Mouse (Mus musculus) CH12.LX (cell line): ENCODE measurements around the gene Zc3h12c. TPM values are rescaled to one million over a fixed set of nuclear protein-coding genes. Genes with fewer than 3 reads are reported as not detected.

ENCODE experiments used
- DNase-seq: peaks from one replicate; pipeline ENCODE4 v3.0.0-alpha.2; 2013; ENCODE audit errors: extremely low read depth
- H3K27ac ChIP-seq: 2 replicates; pipeline ENCODE4 v1.5.1; 2012; ENCODE audit warnings: low read depth, mild to moderate bottlenecking, control low read depth, moderate library complexity; ENCODE audit not compliant: insufficient read depth
- H3K27me3 ChIP-seq: replicated peaks from 2 replicates; pipeline ENCODE3; 2012; ENCODE audit warnings: inconsistent platforms
- H3K36me3 ChIP-seq, 2 experiments: replicated peaks in 1 of 2; 2 replicates each; pipeline versions ENCODE3 to v1.6.1; 2012; ENCODE audit warnings: inconsistent platforms in 1 of 2, low read length in 1 of 2, mild to moderate bottlenecking in 1 of 2, mixed read lengths in 1 of 2, moderate library complexity in 1 of 2; ENCODE audit not compliant: control insufficient read depth in 1 of 2, insufficient read depth in 1 of 2
- H3K4me1 ChIP-seq, 2 experiments: 2 replicates each; pipeline ENCODE4 v1.6.1; 2012; ENCODE audit warnings: inconsistent platforms in 1 of 2, moderate library complexity in 1 of 2; ENCODE audit not compliant: insufficient read depth in 2 of 2, control insufficient read depth in 1 of 2
- H3K4me2 ChIP-seq: 2 replicates; pipeline ENCODE4 v1.6.1; 2012; ENCODE audit warnings: low read depth, mild to moderate bottlenecking, control low read depth; ENCODE audit not compliant: poor library complexity, insufficient read depth, severe bottlenecking
- H3K4me3 ChIP-seq, 3 experiments: fragments of 150-350 bp in 1 of 3; sonication (generic) in 1 of 3; replicated peaks in 1 of 3; 2 replicates each; pipeline versions ENCODE3 to v1.5.1; 2011 to 2012; ENCODE audit warnings: low read depth in 2 of 3, low read length in 2 of 3, mild to moderate bottlenecking in 2 of 3, moderate library complexity in 2 of 3, control low read depth in 1 of 3, improper control_type of control experiment in 1 of 3, inconsistent platforms in 1 of 3, mixed read lengths in 1 of 3; ENCODE audit not compliant: poor library complexity in 1 of 3
- H3K79me2 ChIP-seq: replicated peaks from 2 replicates; pipeline ENCODE4 v1.6.1; 2012; ENCODE audit warnings: mild to moderate bottlenecking, moderate library complexity; ENCODE audit not compliant: control insufficient read depth, poor library complexity, insufficient read depth, severe bottlenecking; ENCODE audit errors: extremely low read depth
- H3K9ac ChIP-seq: 2 replicates; pipeline ENCODE4 v1.6.1; 2012; ENCODE audit warnings: low read depth, mild to moderate bottlenecking, control low read depth, moderate library complexity; ENCODE audit not compliant: insufficient read depth
- H3K9me3 ChIP-seq: replicated peaks from 2 replicates; pipeline ENCODE3; 2012; ENCODE audit warnings: low read length, inconsistent platforms, mixed read lengths
- BHLHE40 ChIP-seq: IDR thresholded peaks from 2 replicates; pipeline ENCODE4 v1.6.1; 2011; ENCODE audit warnings: mild to moderate bottlenecking, low read depth, low read length, improper control_type of control experiment
- ELF1 ChIP-seq: IDR thresholded peaks from 2 replicates; pipeline ENCODE4 v1.6.1; 2014; ENCODE audit warnings: low read depth, mild to moderate bottlenecking, inconsistent platforms, low read length, improper control_type of control experiment
- EP300 ChIP-seq: IDR thresholded peaks from 2 replicates; pipeline ENCODE4 v1.6.1; 2011; ENCODE audit warnings: low read length, improper control_type of control experiment
- GABPA ChIP-seq: IDR thresholded peaks from 2 replicates; pipeline ENCODE4 v1.6.1; 2012; ENCODE audit warnings: low read depth, low read length, improper control_type of control experiment, inconsistent platforms; ENCODE audit not compliant: insufficient replicate concordance
- KAT2A ChIP-seq: IDR thresholded peaks from 2 replicates; pipeline ENCODE4 v1.6.1; 2012; ENCODE audit warnings: low read length, improper control_type of control experiment, inconsistent platforms; ENCODE audit not compliant: insufficient replicate concordance
- MAFK ChIP-seq: IDR thresholded peaks from 2 replicates; pipeline ENCODE4 v1.6.1; 2011; ENCODE audit warnings: low read length, improper control_type of control experiment; ENCODE audit not compliant: insufficient replicate concordance
- MAX ChIP-seq: IDR thresholded peaks from 2 replicates; pipeline ENCODE4 v1.6.1; 2011; ENCODE audit warnings: low read length, improper control_type of control experiment
- MEF2A ChIP-seq: IDR thresholded peaks from 2 replicates; pipeline ENCODE4 v1.6.1; 2014; ENCODE audit warnings: low read depth, mild to moderate bottlenecking, inconsistent platforms, low read length, improper control_type of control experiment, borderline replicate concordance
- MYC ChIP-seq: IDR thresholded peaks from 2 replicates; pipeline ENCODE4 v1.6.1; 2011; ENCODE audit warnings: low read depth, mild to moderate bottlenecking, improper control_type of control experiment, low read length
- NELFE ChIP-seq: IDR thresholded peaks from 2 replicates; pipeline ENCODE4 v1.6.1; 2011; ENCODE audit warnings: low read depth, low read length, improper control_type of control experiment
- NRF1 ChIP-seq: IDR thresholded peaks from 2 replicates; pipeline ENCODE4 v1.6.1; 2014; ENCODE audit warnings: low read depth, mild to moderate bottlenecking, inconsistent platforms, low read length, improper control_type of control experiment, moderate library complexity
- POLR2A ChIP-seq: IDR thresholded peaks from 2 replicates; pipeline ENCODE4 v1.6.1; 2011; ENCODE audit warnings: low read depth, mild to moderate bottlenecking, improper control_type of control experiment, low read length
- RAD21 ChIP-seq: IDR thresholded peaks from 2 replicates; pipeline ENCODE4 v1.6.1; 2011; ENCODE audit warnings: low read depth, mild to moderate bottlenecking, low read length, improper control_type of control experiment, moderate library complexity
- RCOR1 ChIP-seq: conservative IDR thresholded peaks from 2 replicates; pipeline ENCODE4 v1.6.1; 2012; ENCODE audit warnings: low read depth, mild to moderate bottlenecking, inconsistent platforms, low read length, improper control_type of control experiment
- USF1 ChIP-seq: IDR thresholded peaks from 2 replicates; pipeline ENCODE4 v1.6.1; 2014; ENCODE audit warnings: low read depth, mild to moderate bottlenecking, inconsistent platforms, low read length, improper control_type of control experiment
- ZMIZ1 ChIP-seq: IDR thresholded peaks from 2 replicates; pipeline ENCODE4 v1.6.1; 2012; ENCODE audit warnings: low read depth, mild to moderate bottlenecking, inconsistent platforms, low read length, improper control_type of control experiment
- ZNF384 ChIP-seq: IDR thresholded peaks from 2 replicates; pipeline ENCODE4 v1.6.1; 2012; ENCODE audit warnings: low read depth, low read length, improper control_type of control experiment, inconsistent platforms
- dilution Hi-C: fragments of 300-500 bp; cut with MboI; formaldehyde crosslinking; loops from 2 replicates; pipeline ENCODE4 v1.14.3; 2020; ENCODE audit warnings: low sequenced_read_pairs; ENCODE audit not compliant: extremely low pct_unique_long_range_greater_than_20kb, extremely low pct_ligation_motif_present
- in situ Hi-C: fragments of 300-500 bp; cut with MboI; formaldehyde crosslinking; loops from 3 replicates; pipeline ENCODE4 v1.14.3; 2019; ENCODE audit warnings: low sequenced_read_pairs, low pct_ligation_motif_present, low pct_unique_long_range_greater_than_20kb, mixed read lengths
- polyA plus RNA-seq: library from polyadenylated mRNA; unstranded; fragments of >175 nt; gene quantifications from 2 replicates; pipeline ENCODE4 v1.2.1, GENCODE M21; 2012; ENCODE audit warnings: low read depth; ENCODE audit not compliant: insufficient read length
- total RNA-seq, 2 experiments: library from RNA; depleted of rRNA; stranded (reverse); fragments of 300-350 nt in 1 of 2; fragments of >200 nt in 1 of 2; gene quantifications; 2 replicates each; pipeline ENCODE4 v1.2.3; 2012 to 2014

The Zc3h12c gene
- total and polyA plus RNA-seq, 3 experiments = 11.2 to 36.1 (median 21.7) TPM

DNA sequence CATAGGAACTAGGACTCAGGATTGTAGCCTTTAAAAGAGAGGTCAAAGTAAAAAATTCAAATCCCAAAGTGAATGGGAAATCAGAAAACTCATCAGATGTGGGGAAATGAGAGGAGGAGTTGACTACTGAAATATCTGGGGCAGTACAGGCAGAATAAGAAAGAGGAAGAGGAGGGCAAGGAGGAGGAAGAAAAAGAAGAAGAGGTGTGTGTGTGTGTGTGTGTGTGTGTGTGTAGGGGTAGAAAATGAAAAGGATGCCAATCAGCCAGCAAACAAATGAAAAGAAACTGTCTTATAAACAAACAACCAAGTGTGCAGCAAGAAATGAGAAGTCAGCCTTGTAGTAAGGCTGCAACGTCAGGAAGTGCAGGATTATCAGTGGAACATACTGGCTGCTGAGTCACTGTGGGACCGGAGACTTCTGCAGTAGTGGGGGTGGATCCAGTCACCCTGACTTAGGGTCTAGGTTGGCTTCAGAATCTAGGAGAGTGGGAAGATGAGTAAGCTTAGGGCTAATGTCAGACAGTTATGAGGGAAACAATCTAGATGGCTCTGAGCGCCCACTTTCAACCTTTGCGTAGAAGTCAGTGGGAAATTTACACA, 7.0 kb upstream of the Zc3h12c start:
- peaks cover 13 to 52% of the 10 kb centered on the region in 2 experiments; a peak in 3 of 4 replicates for H3K4me1 ChIP-seq
- H3K27ac ChIP-seq = no peak overlapping the region
- H3K79me2 ChIP-seq = no peaks in the 10 kb centered on the region
- in situ Hi-C loops = loop anchor here (5.0 to 10.0 kb wide), 2 partner anchors 52 to 179 kb away; no protein-coding TSS in a partner anchor
- no peak overlapping the region for H3K4me3 ChIP-seq
- no peaks in the 10 kb centered on the region for H3K27me3 ChIP-seq
- dilution Hi-C loops = loop anchor here (25.0 kb wide), 1 partner anchor 112 kb away; no protein-coding TSS in a partner anchor
- no peak overlapping the region for H3K9ac ChIP-seq
- H3K9me3 ChIP-seq = no peaks in the 10 kb centered on the region
- no peak for TF ChIP-seq NRF1
- no peak for TF ChIP-seq EP300
- TF ChIP-seq MAFK = 0 out of 2 replicates have a peak, but pooled peaks have one; percentile 5
- TF ChIP-seq, all 38 proteins: peak for 1
- H3K36me3 ChIP-seq = no peaks in the 10 kb centered on the region
- no peak overlapping the region; the same call in 1 of the 2 replicates for H3K4me2 ChIP-seq
- no peak for DNase-seq

DNA sequence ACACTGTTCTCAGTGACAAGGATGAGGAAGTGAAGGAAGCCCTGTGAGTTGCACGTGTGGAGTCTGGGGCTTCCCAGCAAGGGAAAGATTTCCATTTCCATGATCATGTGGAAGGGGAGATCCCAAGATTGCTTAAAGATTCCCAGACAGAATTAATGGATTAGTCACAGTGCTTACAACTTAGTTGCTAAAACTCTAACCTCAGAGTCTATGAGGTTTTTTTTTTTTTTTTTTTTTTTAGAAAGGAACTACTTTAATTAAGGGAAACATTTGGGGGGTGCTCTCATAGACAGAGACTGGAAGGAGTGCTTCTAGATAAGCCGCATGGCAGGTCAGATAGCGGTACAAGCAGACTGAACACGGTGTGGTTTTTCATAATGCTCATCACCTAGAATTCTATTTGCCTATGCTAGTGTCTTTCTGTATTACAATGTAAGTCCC, 6.3 kb upstream of the Zc3h12c start:
- peaks cover 10 to 48% of the 10 kb centered on the region in 2 experiments; a peak in 3 of 4 replicates for H3K4me1 ChIP-seq
- no peak for TF ChIP-seq POLR2A
- peak; percentile 78 for TF ChIP-seq BHLHE40
- TF ChIP-seq ELF1 = no peak
- TF ChIP-seq RCOR1 = no peak
- no peak for TF ChIP-seq GABPA
- TF ChIP-seq USF1 = no peak
- TF ChIP-seq MYC = 0 out of 2 replicates have a peak, but pooled peaks have one; percentile 36
- TF ChIP-seq MEF2A = no peak
- TF ChIP-seq RAD21 = no peak
- TF ChIP-seq MAX = no peak
- TF ChIP-seq ZMIZ1 = no peak
- no peak for TF ChIP-seq EP300
- no peak for TF ChIP-seq KAT2A
- TF ChIP-seq ZNF384 = peak; percentile 65
- no peak for TF ChIP-seq NELFE
- dilution Hi-C loops (loop anchor here (25.0 kb wide), 1 partner anchor 113 kb away; no protein-coding TSS in a partner anchor), in situ Hi-C loops (loop anchor here (5.0 to 10.0 kb wide), 2 partner anchors 53 to 180 kb away; no protein-coding TSS in a partner anchor)
- no peak overlapping the region for H3K27ac ChIP-seq
- H3K27me3 ChIP-seq = no peaks in the 10 kb centered on the region
- H3K4me3 ChIP-seq = no peak overlapping the region
- no peak for DNase-seq
- H3K9me3 ChIP-seq = no peaks in the 10 kb centered on the region
- no peak overlapping the region; the same call in 1 of the 2 replicates for H3K4me2 ChIP-seq
- H3K36me3 ChIP-seq = no peaks in the 10 kb centered on the region
- H3K9ac ChIP-seq = no peak overlapping the region
- H3K79me2 ChIP-seq = no peaks in the 10 kb centered on the region
